Mouse (Mus musculus): ENCODE data around the gene Ltb4r2. TPM values are rescaled to one million over a fixed set of nuclear protein-coding genes. Genes with fewer than 3 reads are reported as not detected.

Ltb4r2 gene
- under 1 TPM; 0.52 to 0.53 TPM for total RNA-seq (2023)

DNA sequence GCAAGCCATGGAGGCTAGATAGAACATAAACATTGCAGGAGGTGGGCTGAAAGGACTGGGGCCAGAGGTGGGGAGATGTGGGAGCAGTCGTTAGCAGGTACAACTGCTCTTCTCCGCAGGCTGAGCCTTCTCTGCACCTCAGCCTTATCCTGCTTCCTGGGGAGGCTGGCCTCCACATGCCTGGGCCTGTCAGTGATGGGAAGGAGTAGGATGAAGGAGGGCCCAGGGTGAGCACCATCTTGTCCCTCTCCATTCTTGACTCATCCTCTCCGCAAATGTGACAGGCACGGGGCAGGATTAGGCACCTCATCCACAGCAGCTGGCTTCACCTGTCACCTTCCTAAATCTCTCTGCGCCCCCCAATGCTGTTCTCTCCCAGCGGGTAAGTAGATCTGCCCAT, at the start of gene Ltb4r2:
Gene Ltb4r2 (plus strand): TSS at position 266 of the 400 bp plus-strand sequence.

GRCm38 (mm10) chr14:55713729-55714122, 47.5 kb upstream of the Ltb4r2 start, which contains the start of gene Tgm1:
Gene Tgm1 (minus strand): TSS chr14:55713926.

DNA sequence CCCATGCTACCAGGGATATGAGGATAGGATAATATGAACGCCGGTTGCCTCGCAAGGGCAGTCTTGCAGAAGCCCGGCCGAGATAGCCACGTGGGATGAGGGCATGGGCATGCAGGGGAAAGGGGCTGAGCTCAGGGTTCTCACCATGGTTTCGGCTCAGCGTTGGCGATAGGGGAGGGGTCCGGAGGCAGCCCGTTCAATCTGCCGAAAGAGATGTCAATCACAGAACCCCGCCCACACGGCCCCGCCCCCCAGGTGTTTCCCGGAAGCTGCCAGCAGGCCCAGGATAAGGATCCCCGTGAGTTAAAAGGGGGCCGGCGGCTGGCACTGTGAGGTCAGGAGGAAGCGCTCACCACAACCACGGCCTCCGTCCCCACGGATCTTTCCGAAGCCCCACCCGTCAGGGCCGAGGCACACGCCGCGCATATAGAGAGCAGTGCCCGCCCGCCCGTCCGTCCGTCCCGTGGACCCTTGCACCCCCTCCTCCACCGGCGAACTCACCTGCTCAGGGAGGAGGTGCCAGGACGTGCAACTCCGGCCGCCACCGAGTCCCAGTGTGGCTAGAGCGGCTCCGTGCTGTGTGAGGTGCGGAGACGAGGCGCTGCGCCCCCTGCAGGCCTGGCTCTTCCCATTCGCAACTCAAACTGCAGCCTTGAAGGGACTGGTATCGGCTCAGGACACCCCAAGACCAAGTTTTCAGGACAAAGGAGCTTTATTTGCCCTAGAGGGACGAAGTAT, 39.4 kb upstream of the Ltb4r2 start, which contains the start of gene Rabggta:
Gene Rabggta (minus strand): TSS at position 564 of the 738 bp plus-strand sequence.

DNA sequence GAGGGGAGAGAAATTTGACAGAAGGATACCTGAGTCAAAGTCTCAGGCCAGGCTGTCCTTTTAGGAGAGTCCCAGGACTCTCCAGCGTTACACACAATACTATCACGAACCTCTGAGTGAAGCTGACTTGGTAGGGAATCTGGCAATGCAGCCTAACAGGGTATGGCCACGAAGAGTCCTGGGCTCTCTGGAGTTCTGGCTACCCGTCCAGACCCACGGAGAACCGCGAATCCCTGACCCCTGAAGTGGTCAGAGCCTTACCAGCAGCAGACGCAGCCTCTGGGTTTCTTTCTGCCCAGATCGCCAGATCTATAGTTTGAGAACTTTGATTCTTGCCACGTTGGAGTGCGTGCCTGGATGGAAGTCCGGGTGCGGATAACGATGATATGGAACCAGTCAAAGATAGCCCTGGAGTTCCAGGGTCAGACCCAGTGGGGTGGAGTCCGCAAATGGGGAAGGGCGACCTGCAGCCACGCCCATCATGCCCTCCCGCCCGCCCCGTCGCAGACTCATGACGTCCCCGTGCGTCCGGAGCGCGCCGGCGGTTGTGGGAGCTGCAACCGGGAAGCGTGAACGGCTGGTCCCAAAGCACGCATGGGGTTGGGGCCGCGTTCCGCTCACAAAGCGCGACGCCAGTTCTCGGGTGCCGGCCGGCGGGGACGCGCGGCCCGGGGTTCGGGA, 15.9 kb upstream of the Ltb4r2 start, which contains the start of the genes Dhrs1 and Nop9:
Gene Dhrs1 (minus strand): TSS at position 511 of the 681 bp plus-strand sequence.
Gene Nop9 (plus strand): TSS at position 514 of the 681 bp plus-strand sequence.

DNA sequence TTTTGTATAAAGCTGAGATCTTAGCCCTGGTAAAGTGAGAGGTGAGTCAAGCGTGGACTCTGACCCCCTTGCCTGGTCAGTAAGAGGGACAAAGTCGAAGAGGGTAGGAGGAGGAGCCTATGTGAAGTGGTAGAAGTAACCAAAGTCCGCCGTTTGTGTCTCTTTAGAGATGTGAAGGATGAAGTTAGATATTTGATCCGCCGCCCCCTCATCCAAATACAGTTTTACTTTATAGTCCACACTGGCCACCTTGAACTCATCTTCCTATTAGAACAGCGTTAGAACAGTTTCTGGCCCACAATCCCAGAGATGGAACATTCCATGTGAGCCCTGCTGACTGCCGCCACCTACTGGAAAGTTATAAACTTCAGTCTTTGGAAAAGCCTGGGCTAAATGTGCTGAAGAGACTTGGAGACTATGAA, 2.9 kb upstream of the Ltb4r2 start, which contains the start of gene Cideb:
Gene Cideb (minus strand): TSS at position 96 of the 422 bp plus-strand sequence.

GRCm38 (mm10) chr14:55765696-55766095, 4.5 kb downstream of the Ltb4r2 start, which contains the start of gene Ltb4r1:
Gene Ltb4r1 (plus strand): TSS chr14:55765962.

DNA sequence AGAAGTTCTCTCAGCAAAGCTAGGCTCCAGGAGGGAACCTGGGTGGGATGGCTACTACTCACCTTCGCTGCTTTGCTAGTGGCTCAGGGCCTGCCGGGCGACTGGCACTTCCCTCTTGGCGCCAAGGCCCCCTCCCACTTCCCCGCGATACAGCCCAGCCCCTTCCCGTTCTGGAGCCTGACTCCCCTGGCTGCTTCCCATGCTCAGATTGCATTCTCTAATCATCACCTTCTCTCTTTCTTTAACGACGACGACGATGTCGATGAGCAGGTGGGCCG, 22.7 kb downstream of the Ltb4r2 start, which contains the start of gene Adcy4:
Gene Adcy4 (minus strand): TSS at position 138 of the 278 bp plus-strand sequence.

DNA sequence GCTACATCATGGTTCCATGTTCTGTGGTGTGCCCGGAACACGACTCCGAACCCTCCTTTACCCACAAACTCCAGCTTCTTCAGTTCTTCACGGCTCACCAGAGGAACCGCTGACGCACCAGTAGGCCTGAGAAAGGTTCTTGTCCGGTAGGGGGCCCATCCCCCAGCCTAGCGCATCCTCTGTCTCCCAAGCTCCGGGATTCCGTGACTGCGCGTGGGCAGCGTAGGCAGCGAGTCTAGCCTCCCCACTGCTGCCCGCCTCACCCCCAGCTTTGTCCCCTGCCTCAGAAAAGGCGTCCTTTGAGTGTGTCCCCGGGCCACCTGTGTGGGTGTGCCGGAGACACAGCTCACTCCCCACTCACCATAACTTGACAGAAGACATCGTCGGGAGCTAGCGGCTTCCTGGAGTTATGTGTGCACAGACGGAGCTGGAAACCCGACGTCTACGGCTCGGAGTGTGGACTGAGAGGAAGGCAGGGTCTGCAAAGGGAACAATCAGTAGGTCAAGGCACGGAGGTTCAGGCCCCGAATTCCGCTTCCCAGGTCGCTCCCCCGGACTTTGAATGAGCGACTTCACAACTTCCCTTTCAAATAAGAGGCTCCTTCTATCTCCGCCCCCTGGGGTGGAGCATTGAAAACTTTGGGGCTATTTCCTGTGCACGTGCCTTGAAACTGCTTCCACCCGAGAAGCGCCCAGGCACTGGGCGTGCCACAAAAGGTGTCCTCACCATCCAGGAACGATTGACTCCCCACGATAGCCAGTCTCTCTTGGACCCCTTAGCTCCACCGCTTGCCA, 27.2 kb downstream of the Ltb4r2 start, which contains the start of gene Ripk3:
Gene Ripk3 (minus strand): TSS at position 610 of the 795 bp plus-strand sequence.

Other genes with a start within 250 kb of the Ltb4r2 start
- not detected for gene Nrl, start 236.4 kb upstream of the Ltb4r2 start, total RNA-seq (2023)
- gene Pck2, start 221.2 kb upstream of the Ltb4r2 start, total RNA-seq (2023) = 10 to 100 TPM; 64.0 to 67.0 TPM
- 10 to 100 TPM; 86.0 to 92.9 TPM for gene Dcaf11, start 201.4 kb upstream of the Ltb4r2 start, total RNA-seq (2023)
- 10 to 100 TPM in 1 of 2 experiments, 1 to 10 TPM in 1; 8.3 to 10.5 TPM for gene A730061H03Rik, start 201.0 kb upstream of the Ltb4r2 start, total RNA-seq (2023)
- not detected for gene Fitm1, start 185.8 kb upstream of the Ltb4r2 start, total RNA-seq (2023)
- 100 to 1,000 TPM; 235 to 258 TPM for gene Psme1, start 183.3 kb upstream of the Ltb4r2 start, total RNA-seq (2023)
- 1 to 10 TPM; 5.3 to 5.5 TPM for gene Emc9, start 176.1 kb upstream of the Ltb4r2 start, total RNA-seq (2023)
- 100 to 1,000 TPM; 310 to 354 TPM for gene Psme2, start 170.3 kb upstream of the Ltb4r2 start, total RNA-seq (2023)
- 100 to 1,000 TPM; 122 to 132 TPM for gene Rnf31, start 169.7 kb upstream of the Ltb4r2 start, total RNA-seq (2023)
- 100 to 1,000 TPM in 1 of 2 experiments, 10 to 100 TPM in 1; 96.0 to 123 TPM for gene Irf9, start 157.9 kb upstream of the Ltb4r2 start, total RNA-seq (2023)
- gene Rec8, start 143.4 kb upstream of the Ltb4r2 start, total RNA-seq (2023) = 1 to 10 TPM in 1 of 2 experiments, under 1 TPM in 1; 0.92 to 1.3 TPM
- 10 to 100 TPM; 60.2 to 61.5 TPM for gene Ipo4, start 125.5 kb upstream of the Ltb4r2 start, total RNA-seq (2023)
- gene Gm49378, start 123.5 kb upstream of the Ltb4r2 start, total RNA-seq (2023) = 1 to 10 TPM; 1.7 to 3.5 TPM
- 10 to 100 TPM; 46.3 to 48.5 TPM for gene Tm9sf1, start 117.6 kb upstream of the Ltb4r2 start, total RNA-seq (2023)
- gene Tssk4, start 111.2 kb upstream of the Ltb4r2 start, total RNA-seq (2023) = 1 to 10 TPM; 2.9 to 4.8 TPM
- 10 to 100 TPM; 47.2 to 57.2 TPM for gene Mdp1, start 100.9 kb upstream of the Ltb4r2 start, total RNA-seq (2023)
- gene Gmpr2, start 89.5 kb upstream of the Ltb4r2 start, total RNA-seq (2023) = 10 to 100 TPM; 28.5 to 30.2 TPM
- 100 to 1,000 TPM; 171 to 189 TPM for gene Nedd8, start 89.3 kb upstream of the Ltb4r2 start, total RNA-seq (2023)
- 100 to 1,000 TPM; 130 to 157 TPM for gene Tinf2, start 79.6 kb upstream of the Ltb4r2 start, total RNA-seq (2023)
- 1 to 10 TPM; 1.8 to 2.0 TPM for gene Tgm1, start 47.5 kb upstream of the Ltb4r2 start, total RNA-seq (2023)
- 10 to 100 TPM; 81.0 to 97.5 TPM for gene Rabggta, start 39.2 kb upstream of the Ltb4r2 start, total RNA-seq (2023)
- 10 to 100 TPM; 25.6 to 29.9 TPM for gene Dhrs1, start 15.7 kb upstream of the Ltb4r2 start, total RNA-seq (2023)
- 10 to 100 TPM; 32.3 to 39.4 TPM for gene Nop9, start 15.7 kb upstream of the Ltb4r2 start, total RNA-seq (2023)
- gene Cideb, start 3.0 kb upstream of the Ltb4r2 start, total RNA-seq (2023) = not detected
- not detected for gene Ltb4r1, start 4.5 kb downstream of the Ltb4r2 start, total RNA-seq (2023)
- under 1 TPM in 1 of 2 experiments, not detected in 1; 0.44 TPM for gene Adcy4, start 22.7 kb downstream of the Ltb4r2 start, total RNA-seq (2023)
- 10 to 100 TPM; 57.2 to 75.3 TPM for gene Ripk3, start 27.4 kb downstream of the Ltb4r2 start, total RNA-seq (2023)
- not detected for gene Nfatc4, start 61.7 kb downstream of the Ltb4r2 start, total RNA-seq (2023)
- not detected for gene Nynrin, start 92.6 kb downstream of the Ltb4r2 start, total RNA-seq (2023)
- under 1 TPM in 1 of 2 experiments, not detected in 1; 0.32 TPM for gene Cbln3, start 123.0 kb downstream of the Ltb4r2 start, total RNA-seq (2023)
- 100 to 1,000 TPM; 111 to 115 TPM for gene Khnyn, start 123.5 kb downstream of the Ltb4r2 start, total RNA-seq (2023)
- 10 to 100 TPM; 24.9 to 30.8 TPM for gene Sdr39u1, start 138.9 kb downstream of the Ltb4r2 start, total RNA-seq (2023)
- not detected for gene Cma1, start 183.2 kb downstream of the Ltb4r2 start, total RNA-seq (2023)
- not detected for gene Cma2, start 189.6 kb downstream of the Ltb4r2 start, total RNA-seq (2023)

Data from B cell, adult 67 days (primary cell).